ENCODE assay signal across 9 mouse cellular contexts in the genomic region with DNA sequence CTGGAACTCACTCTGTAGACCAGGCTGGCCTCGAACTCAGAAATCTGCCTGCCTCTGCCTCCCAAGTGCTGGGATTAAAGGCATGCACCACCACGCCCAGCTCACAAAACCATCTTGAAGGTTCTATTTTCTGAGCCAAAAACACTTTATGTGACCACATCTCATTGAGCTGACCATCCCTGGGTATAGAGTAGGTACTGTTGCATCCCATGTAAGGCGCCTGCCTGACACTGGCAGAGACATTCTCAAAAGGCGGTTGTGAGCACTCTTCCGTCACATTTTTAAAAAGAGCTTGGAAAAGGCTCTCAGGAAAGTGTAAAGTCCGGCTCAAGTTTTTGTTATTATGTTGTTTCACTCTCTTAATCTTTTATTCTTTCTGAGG. TPM values are rescaled to one million over a fixed set of nuclear protein-coding genes. Genes with fewer than 3 reads are reported as not detected.
DNase-seq lines count a peak whose midpoint lies in the region; ATAC-seq and TF ChIP-seq lines count a peak whose summit lies in the region.
"Had no signal": no experiment of that assay in that cellular context is flagged by ENCODE, and none has a peak within 500 bp of the region (broad histone marks: within the 10 kb centered on the region; RNA-seq: fewer than 3 reads in every experiment).

No protein-coding gene starts in this region.

- 33% methylated on average over 6 of the region's 6 CpGs for WGBS in kidney, embryonic 14.5 days
- 33% methylated on average over 6 of the region's 6 CpGs for WGBS in kidney, adult 2 months
- WGBS in intestine, embryonic 16.5 days = 35% methylated on average over 6 of the region's 6 CpGs
- WGBS in midbrain, embryonic 14.5 days = 29% methylated on average over 6 of the region's 6 CpGs

- H3K4me3 ChIP-seq in kidney, embryonic 14.5 days (ENCODE audit: low read length) = no peak overlapping the region
- H3K4me3 ChIP-seq in kidney, adult 2 months (ENCODE audit: insufficient read depth, low read depth, low read length) = no peak overlapping the region
- no peak overlapping the region for H3K4me3 ChIP-seq in intestine, embryonic 16.5 days (ENCODE audit: low read length)
- no peak overlapping the region for H3K4me3 ChIP-seq in midbrain, embryonic 14.5 days (replicated peaks; ENCODE audit: low read depth, low read length)
- H3K4me3 ChIP-seq in layer of hippocampus, adult 2 months = no peak overlapping the region; the same call in 1 of the 2 replicates

- no peaks in the 10 kb centered on the region for H3K4me1 ChIP-seq in kidney, embryonic 14.5 days (ENCODE audit: control insufficient read depth, insufficient read depth, low read length)
- H3K4me1 ChIP-seq in kidney, adult 2 months (ENCODE audit: control insufficient read depth, insufficient read depth, low read length) = peaks cover 5% of the 10 kb centered on the region
- H3K4me1 ChIP-seq in intestine, embryonic 16.5 days (ENCODE audit: control insufficient read depth, insufficient read depth, low read length) = peaks cover 2% of the 10 kb centered on the region; the same call in 1 of the 2 replicates
- peaks cover 16% of the 10 kb centered on the region for H3K4me1 ChIP-seq in midbrain, embryonic 14.5 days (ENCODE audit: control insufficient read depth, insufficient read depth, low read length)

- H3K9ac ChIP-seq in kidney, embryonic 14.5 days (ENCODE audit: low read depth, low read length) = no peak overlapping the region
- H3K9ac ChIP-seq in intestine, embryonic 16.5 days (ENCODE audit: low read depth, low read length) = no peak overlapping the region
- no peak overlapping the region for H3K9ac ChIP-seq in midbrain, embryonic 14.5 days (replicated peaks; ENCODE audit: low read length)

- peaks cover 37% of the 10 kb centered on the region for H3K36me3 ChIP-seq in kidney, embryonic 14.5 days (ENCODE audit: control insufficient read depth, insufficient read depth, low read length)
- H3K36me3 ChIP-seq in kidney, adult 2 months (ENCODE audit: control insufficient read depth, insufficient read depth, low read length) = peaks cover 1% of the 10 kb centered on the region; the same call in 1 of the 2 replicates
- H3K36me3 ChIP-seq in intestine, embryonic 16.5 days (ENCODE audit: control insufficient read depth, insufficient read depth, low read length) = peaks cover 11% of the 10 kb centered on the region; the same call in 1 of the 2 replicates
- peaks cover 55% of the 10 kb centered on the region for H3K36me3 ChIP-seq in midbrain, embryonic 14.5 days (ENCODE audit: control insufficient read depth, insufficient read depth, low read length)

- ATAC-seq in kidney, embryonic 14.5 days (ENCODE audit: low FRiP score, low TSS enrichment) = peak; percentile 26; the same call in 1 of the 2 replicates
- peak; percentile 12 for ATAC-seq in erythroblast, adult 5-6 weeks (replicated peaks; ENCODE audit: low FRiP score, poor library complexity, severe bottlenecking)
- ATAC-seq in intestine, embryonic 16.5 days = peak; percentile 12; the same call in 1 of the 2 replicates
- ATAC-seq in midbrain, embryonic 14.5 days (ENCODE audit: low FRiP score, low TSS enrichment) = peak; percentile 14; the same call in 1 of the 2 replicates

- no peaks in the 10 kb centered on the region for H3K9me3 ChIP-seq in kidney, embryonic 14.5 days (ENCODE audit: control insufficient read depth, low read length)
- no peaks in the 10 kb centered on the region for H3K9me3 ChIP-seq in intestine, embryonic 16.5 days (ENCODE audit: control insufficient read depth, low read length)
- H3K9me3 ChIP-seq in midbrain, embryonic 14.5 days (ENCODE audit: control insufficient read depth, low read length) = no peaks in the 10 kb centered on the region

- no peak overlapping the region for H3K27ac ChIP-seq in kidney, embryonic 14.5 days (ENCODE audit: low read depth, low read length)
- H3K27ac ChIP-seq in kidney, adult 2 months (ENCODE audit: insufficient read depth, low read depth, low read length) = no peak overlapping the region; the same call in 1 of the 2 replicates
- no peak overlapping the region for H3K27ac ChIP-seq in intestine, embryonic 16.5 days (ENCODE audit: low read length)
- no peak overlapping the region for H3K27ac ChIP-seq in midbrain, embryonic 14.5 days (replicated peaks; ENCODE audit: low read depth, low read length)
- no peak overlapping the region for H3K27ac ChIP-seq in layer of hippocampus, adult 2 months

- no peak overlapping the region for H3K4me2 ChIP-seq in kidney, embryonic 14.5 days (replicated peaks; ENCODE audit: low read depth, low read length)
- no peak overlapping the region for H3K4me2 ChIP-seq in intestine, embryonic 16.5 days (ENCODE audit: low read depth, low read length)
- peak overlapping the region; percentile 56; the same call in 1 of the 2 replicates for H3K4me2 ChIP-seq in midbrain, embryonic 14.5 days (ENCODE audit: low read length)

- TF ChIP-seq CTCF in kidney, adult 2 months (conservative IDR thresholded peaks at IDR 0.05; ENCODE audit: insufficient read depth, insufficient read length, low read depth, low read length) = no peak
- no peak for TF ChIP-seq CTCF in layer of hippocampus, adult 2 months (conservative IDR thresholded peaks at IDR 0.05)

- no peak for TF ChIP-seq POLR2A in kidney, adult 2 months (IDR thresholded peaks at IDR 0.05; ENCODE audit: low read depth, low read length)

- no peaks in the 10 kb centered on the region for H3K27me3 ChIP-seq in kidney, embryonic 14.5 days (ENCODE audit: control insufficient read depth, insufficient read depth, low read length)
- no peaks in the 10 kb centered on the region for H3K27me3 ChIP-seq in kidney, adult 2 months (replicated peaks; ENCODE audit: control insufficient read depth, insufficient read depth, low read length)
- H3K27me3 ChIP-seq in intestine, embryonic 16.5 days (replicated peaks; ENCODE audit: control insufficient read depth, insufficient read depth, low read length) = no peaks in the 10 kb centered on the region
- no peaks in the 10 kb centered on the region for H3K27me3 ChIP-seq in midbrain, embryonic 14.5 days (ENCODE audit: control insufficient read depth, insufficient read depth, low read length)

- DNase-seq in kidney, adult 2 months = no peak
- DNase-seq in midbrain, embryonic 14.5 days = no peak
- no peak for DNase-seq in layer of hippocampus, adult 2 months (ENCODE audit: low spot score in 2 of 2)
- DNase-seq in left cerebral cortex, adult 9 months (ENCODE audit: low spot score in 2 of 2) = no peak
- DNase-seq in ovary, postnatal 10 days (ENCODE audit: low spot score) = no peak

RNA-seq across cellular contexts. Expression of a gene that starts 0.4 kb away (rescaled TPM):
- polyA plus RNA-seq in kidney, embryonic 14.5 days (2014; fragmentation: Nextera tagmentation; extraction: Ambion mirVana) = 75.6 and 76.8 TPM in 2 replicates
- polyA plus RNA-seq in kidney, adult 2 months (2012; rRNA removed) = 72.5 and 93.3 TPM in 2 replicates
- 10.4 and 11.3 TPM in 2 replicates for total RNA-seq in erythroblast, adult 5-6 weeks (2015; ENCODE audit: low replicate concordance)
- total RNA-seq in erythroblast, adult 5-6 weeks (2017; ENCODE audit: low replicate concordance) = 4.7 and 8.8 TPM in 2 replicates
- 73.1 and 74.0 TPM in 2 replicates for polyA plus RNA-seq in intestine, embryonic 16.5 days (2015; fragmentation: Nextera tagmentation; extraction: Ambion mirVana)
- polyA plus RNA-seq in midbrain, embryonic 14.5 days (2014; fragmentation: Nextera tagmentation; extraction: Ambion mirVana) = 50.5 and 51.1 TPM in 2 replicates
- 10 to 100 TPM; 30.3 to 32.3 TPM for total RNA-seq in layer of hippocampus, adult 2 months (2021)

RNA-seq across cellular contexts. Expression of a gene that starts 15.8 kb away (rescaled TPM):
- not detected in 2 replicates for polyA plus RNA-seq in kidney, embryonic 14.5 days (2014; fragmentation: Nextera tagmentation; extraction: Ambion mirVana)
- polyA plus RNA-seq in kidney, adult 2 months (2012; rRNA removed) = not detected in 2 replicates
- not detected in 2 replicates for total RNA-seq in erythroblast, adult 5-6 weeks (2015; ENCODE audit: low replicate concordance)
- total RNA-seq in erythroblast, adult 5-6 weeks (2017; ENCODE audit: low replicate concordance) = not detected in 2 replicates
- 0.26 TPM in 1 of 2 replicates, not detected in the other for polyA plus RNA-seq in intestine, embryonic 16.5 days (2015; fragmentation: Nextera tagmentation; extraction: Ambion mirVana)
- polyA plus RNA-seq in midbrain, embryonic 14.5 days (2014; fragmentation: Nextera tagmentation; extraction: Ambion mirVana) = 3.2 and 4.6 TPM in 2 replicates
- total RNA-seq in layer of hippocampus, adult 2 months (2021) = 1 to 10 TPM; 1.4 to 2.9 TPM
- total RNA-seq: adrenal gland, postnatal 14 days had no signal

RNA-seq across cellular contexts. Expression of a gene that starts 18.8 kb away (rescaled TPM):
- 0.30 TPM in 1 of 2 replicates, not detected in the other for polyA plus RNA-seq in kidney, embryonic 14.5 days (2014; fragmentation: Nextera tagmentation; extraction: Ambion mirVana)
- polyA plus RNA-seq in kidney, adult 2 months (2012; rRNA removed) = 1.1 TPM in 2 replicates
- total RNA-seq in erythroblast, adult 5-6 weeks (2015; ENCODE audit: low replicate concordance) = not detected in 2 replicates
- not detected in 2 replicates for total RNA-seq in erythroblast, adult 5-6 weeks (2017; ENCODE audit: low replicate concordance)
- 0.32 and 0.34 TPM in 2 replicates for polyA plus RNA-seq in intestine, embryonic 16.5 days (2015; fragmentation: Nextera tagmentation; extraction: Ambion mirVana)
- 0.41 and 0.80 TPM in 2 replicates for polyA plus RNA-seq in midbrain, embryonic 14.5 days (2014; fragmentation: Nextera tagmentation; extraction: Ambion mirVana)
- under 1 TPM; 0.69 to 0.82 TPM for total RNA-seq in layer of hippocampus, adult 2 months (2021)
- total RNA-seq: adrenal gland, postnatal 14 days had no signal

RNA-seq across cellular contexts. Expression of a gene that starts 18.9 kb away (rescaled TPM):
- polyA plus RNA-seq in kidney, embryonic 14.5 days (2014; fragmentation: Nextera tagmentation; extraction: Ambion mirVana) = 3.3 and 5.8 TPM in 2 replicates
- 8.0 and 11.8 TPM in 2 replicates for polyA plus RNA-seq in kidney, adult 2 months (2012; rRNA removed)
- total RNA-seq in erythroblast, adult 5-6 weeks (2015; ENCODE audit: low replicate concordance) = 2.5 TPM in 1 of 2 replicates, not detected in the other
- total RNA-seq in erythroblast, adult 5-6 weeks (2017; ENCODE audit: low replicate concordance) = not detected in 2 replicates
- 5.4 and 6.3 TPM in 2 replicates for polyA plus RNA-seq in intestine, embryonic 16.5 days (2015; fragmentation: Nextera tagmentation; extraction: Ambion mirVana)
- 3.5 TPM in 2 replicates for polyA plus RNA-seq in midbrain, embryonic 14.5 days (2014; fragmentation: Nextera tagmentation; extraction: Ambion mirVana)
- 1 to 10 TPM; 5.9 to 6.4 TPM for total RNA-seq in layer of hippocampus, adult 2 months (2021)

RNA-seq across cellular contexts. Expression of a gene that starts 27.6 kb away (rescaled TPM):
- polyA plus RNA-seq in kidney, embryonic 14.5 days (2014; fragmentation: Nextera tagmentation; extraction: Ambion mirVana) = 0.11 and 0.39 TPM in 2 replicates
- polyA plus RNA-seq in kidney, adult 2 months (2012; rRNA removed) = 0.12 TPM in 1 of 2 replicates, not detected in the other
- total RNA-seq in erythroblast, adult 5-6 weeks (2015; ENCODE audit: low replicate concordance) = not detected in 2 replicates
- total RNA-seq in erythroblast, adult 5-6 weeks (2017; ENCODE audit: low replicate concordance) = not detected in 2 replicates
- 0.58 and 1.2 TPM in 2 replicates for polyA plus RNA-seq in intestine, embryonic 16.5 days (2015; fragmentation: Nextera tagmentation; extraction: Ambion mirVana)
- 0.38 and 0.39 TPM in 2 replicates for polyA plus RNA-seq in midbrain, embryonic 14.5 days (2014; fragmentation: Nextera tagmentation; extraction: Ambion mirVana)
- 1 to 10 TPM in 1 of 2 experiments, not detected in 1; 2.0 TPM for total RNA-seq in layer of hippocampus, adult 2 months (2021)
- total RNA-seq: adrenal gland, postnatal 14 days had no signal
